Mouse (Mus musculus) brain, adult 10 weeks (tissue): ENCODE results near the gene Htr1a. TPM values are rescaled to one million over a fixed set of nuclear protein-coding genes. Genes with fewer than 3 reads are reported as not detected.

Experiments used
- polyA plus RNA-seq: library from polyadenylated mRNA; stranded (reverse); fragments of 350-450 nt; fragmentation: Illumina TruSeq; extraction: RNeasy Lipid Tissue Mini Kit (QIAGEN cat#74804); gene quantifications from one replicate; pipeline ENCODE4 v1.2.3, GENCODE M21; 2015; ENCODE audit warnings: low read depth, low replicate concordance

Htr1a gene
- polyA plus RNA-seq = 10.1 TPM

GRCm38 (mm10) chr13:105443339-105443738 is at the start of gene Htr1a:
Htr1a (plus strand) TSS chr13:105443639.

Other genes with a start within 250 kb of the Htr1a start
- gene Rnf180, start 148.8 kb upstream of the Htr1a start, polyA plus RNA-seq = 18.2 TPM